Mouse (Mus musculus) thymus, postnatal 10 days (tissue): ENCODE data around the gene Crygb.
"Not testable (repeated sequence)": the region's sequence is repeated elsewhere in the genome, so short reads cannot be mapped to it uniquely, and the experiment has no call there.

Source experiments
- DNase-seq, 2 experiments: peaks; one replicate each; pipeline ENCODE4 v3.0.0; 2021; ENCODE audit warnings: low spot score in 2 of 2

The Crygb gene

DNA sequence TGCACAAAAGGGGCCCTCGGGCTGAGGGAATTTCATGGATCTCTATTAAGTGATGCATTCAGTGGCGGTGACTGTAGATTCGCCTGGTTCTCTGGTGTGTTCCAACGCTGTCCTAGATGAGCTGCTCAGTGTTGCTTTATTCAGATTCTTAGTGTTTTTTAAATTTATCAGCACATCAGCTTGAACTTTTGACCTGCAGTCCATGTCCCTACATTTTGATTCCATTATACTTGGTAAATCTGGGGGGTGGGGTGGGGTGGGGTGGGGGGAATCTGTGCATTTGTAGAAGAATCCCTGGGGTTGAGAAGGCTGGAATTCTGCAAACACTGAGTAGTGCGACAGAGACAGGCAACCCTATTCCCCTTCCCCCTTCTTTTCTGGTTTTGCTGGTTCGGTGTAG is 8.5 kb downstream of the Crygb start, which contains the start of gene Crygc:
Crygc (minus strand) TSS at position 101 of the 400 bp plus-strand sequence.
- DNase-seq, result no peak

DNA sequence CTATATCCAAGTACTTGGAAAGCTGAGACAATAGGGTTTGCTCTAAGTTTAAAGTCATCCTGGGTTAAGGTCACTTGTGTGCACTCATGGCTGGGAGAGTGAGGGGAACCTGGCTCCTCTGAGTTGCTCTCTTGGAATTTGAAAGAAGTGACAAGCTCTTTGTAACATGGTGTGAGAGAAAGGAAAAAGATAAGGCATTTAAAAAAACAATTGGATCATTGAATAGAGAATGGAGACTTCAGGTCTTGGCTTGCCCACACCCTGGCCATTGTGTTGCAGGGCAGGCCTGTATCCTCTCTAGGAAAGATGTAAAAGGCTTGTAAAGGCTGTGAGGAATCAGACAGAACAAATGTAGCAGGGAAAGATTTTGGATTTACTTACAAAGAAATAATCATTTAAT is 14.2 kb downstream of the Crygb start:
- no peak for DNase-seq

GRCm38 (mm10) chr1:65064201-65064600 is 17.9 kb downstream of the Crygb start:
- DNase-seq, result no peak

DNA sequence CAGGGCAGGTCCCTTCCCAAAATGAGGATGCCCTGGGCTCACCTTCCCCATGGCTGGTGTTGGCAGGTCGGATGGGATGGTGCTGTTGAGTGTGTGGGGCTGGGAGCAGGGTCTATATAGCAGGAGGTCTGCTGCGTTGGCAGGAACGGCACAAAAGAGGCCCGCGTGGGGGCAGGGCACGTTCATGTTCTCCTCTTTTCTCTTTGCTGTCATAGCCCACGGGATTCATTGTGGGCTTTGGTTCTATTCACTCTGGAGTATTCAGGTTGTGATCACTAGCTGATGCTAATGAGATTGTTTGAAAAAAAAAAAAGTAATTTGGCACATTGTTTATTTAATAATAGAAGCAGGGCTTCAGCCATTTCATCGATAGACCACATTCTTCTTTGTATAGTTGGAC is 18.7 kb downstream of the Crygb start, which contains the start of gene Crygd:
Crygd (minus strand) TSS at position 101 of the 400 bp plus-strand sequence.
- no peak for DNase-seq

DNA sequence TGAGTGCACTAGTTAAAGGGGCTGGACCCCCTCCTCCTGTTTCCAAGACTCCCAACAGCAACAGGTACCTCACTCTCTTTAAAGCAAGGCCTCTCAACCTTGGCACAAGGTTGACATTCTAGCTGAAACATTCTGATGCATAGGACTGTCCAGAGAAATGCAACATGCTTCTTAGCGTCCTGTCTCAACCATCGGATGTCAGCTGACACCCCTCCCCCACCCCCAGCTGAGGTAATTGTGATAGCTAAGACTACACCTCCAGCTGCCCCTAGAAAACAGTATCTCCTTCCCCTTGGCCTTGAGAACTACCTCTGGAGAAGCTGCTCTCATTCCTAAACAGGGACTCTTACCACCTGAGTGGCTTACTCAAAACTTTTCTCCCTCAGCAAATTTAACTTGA is 29.9 kb downstream of the Crygb start:
- no peak for DNase-seq

- no peak for DNase-seq
These were observed 30.4 kb downstream of the Crygb start for GRCm38 (mm10) chr1:65051696-65052095.

GRCm38 (mm10) chr1:65050952-65051351 is 31.1 kb downstream of the Crygb start, which contains the start of gene Cryge:
TSS of gene Cryge (minus strand) at chr1:65051149.
- DNase-seq, result not testable (repeated sequence)

DNA sequence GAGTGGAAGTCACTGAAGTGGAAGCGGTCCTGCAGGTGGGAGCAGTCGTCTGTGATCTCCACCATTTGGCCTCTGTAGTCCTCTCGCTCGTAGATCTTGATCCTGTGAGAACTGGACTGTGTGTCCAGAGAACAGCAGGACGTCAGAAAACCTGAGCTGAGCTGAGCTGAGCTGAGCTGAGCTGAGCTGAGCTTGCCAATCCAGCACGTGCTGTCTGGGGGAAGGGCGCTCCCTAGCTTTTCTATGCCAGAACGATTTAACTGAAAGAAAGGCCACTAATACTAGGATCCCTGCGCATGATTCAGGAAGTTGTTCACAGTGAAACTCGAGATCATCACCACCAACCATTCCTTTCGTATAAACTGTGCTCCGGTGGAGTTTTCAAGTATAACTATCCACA is 33.3 kb downstream of the Crygb start:
- DNase-seq, result no peak

- DNase-seq, result peak in 1 of 2 experiments; percentile 3
These were observed 35.5 kb downstream of the Crygb start for GRCm38 (mm10) chr1:65046401-65047109.

- no peak for DNase-seq
These were observed 38.7 kb downstream of the Crygb start for GRCm38 (mm10) chr1:65043433-65043832.

DNA sequence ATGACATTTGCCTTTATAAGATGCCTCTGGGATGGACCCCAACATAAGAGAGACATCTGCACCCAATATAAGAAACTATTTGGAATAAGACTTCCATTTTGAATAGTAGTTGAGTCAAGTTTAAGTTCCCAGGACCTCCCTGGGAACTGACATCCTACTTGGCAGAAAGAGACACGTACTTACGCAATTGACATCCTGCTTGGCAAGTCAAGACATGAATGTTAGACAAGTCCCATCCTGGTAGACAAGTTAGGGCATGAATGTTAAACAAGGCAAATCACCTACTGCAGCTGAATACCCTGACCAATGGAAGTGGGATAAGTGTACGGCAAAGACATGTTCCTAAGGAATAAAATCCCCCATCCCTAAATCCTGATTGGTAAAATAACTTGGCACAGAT is 40.3 kb downstream of the Crygb start:
- DNase-seq, result no peak

DNA sequence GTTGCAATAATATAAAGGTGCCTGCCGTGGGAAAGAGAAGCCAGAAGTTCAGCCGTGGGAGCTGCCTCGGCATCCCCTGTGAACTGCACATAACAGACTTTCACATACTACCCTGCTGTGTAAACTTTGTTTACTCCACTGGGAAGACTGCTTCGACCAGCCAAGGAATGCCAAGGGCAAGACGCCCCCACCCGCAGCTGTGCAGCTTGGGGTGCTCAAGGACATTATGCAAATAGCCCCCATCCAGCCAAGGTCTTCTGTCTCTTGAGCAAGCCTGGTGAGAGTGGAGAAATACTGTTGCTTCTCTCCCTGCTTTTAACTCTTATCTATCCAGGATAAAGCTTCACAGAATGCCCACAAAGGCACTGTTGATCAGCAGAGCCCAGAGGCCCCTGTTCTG is 41.3 kb downstream of the Crygb start:
- DNase-seq, result no peak

- no peak for DNase-seq
These were observed 42.4 kb downstream of the Crygb start for GRCm38 (mm10) chr1:65039679-65040078.

GRCm38 (mm10) chr1:65037542-65037941 is 44.5 kb downstream of the Crygb start:
- no peak for DNase-seq

DNA sequence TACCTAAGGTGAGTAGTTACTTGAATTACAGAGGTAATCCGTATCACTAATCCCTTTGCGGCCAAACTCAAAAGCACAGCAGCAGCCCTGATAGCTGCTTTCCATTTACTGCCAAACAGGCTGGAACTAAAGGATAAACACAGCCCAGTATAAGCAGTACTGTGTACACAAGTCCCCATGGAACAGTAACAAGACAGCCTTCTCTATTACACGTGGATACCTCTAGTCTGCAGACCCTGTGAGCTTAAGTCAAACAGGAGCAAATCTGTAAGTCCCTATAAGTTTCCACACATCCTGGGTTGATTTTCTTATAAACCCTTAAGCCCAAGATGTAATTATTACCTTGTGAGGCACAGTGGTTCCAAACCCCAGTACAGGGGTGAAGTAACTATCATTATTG is 46.6 kb downstream of the Crygb start:
- no peak for DNase-seq

- no peak for DNase-seq
These were observed 49.4 kb downstream of the Crygb start, which contains the start of gene Akr1cl for GRCm38 (mm10) chr1:65032641-65033040. TSS of gene Akr1cl (minus strand) at chr1:65032759.
